Mouse (Mus musculus): Measurements from ENCODE around the gene Traf5.

GRCm38 (mm10) chr1:192103176-192103575, 10.8 kb upstream of the Traf5 start:
- TF ChIP-seq POLR2A (IDR thresholded peaks at IDR 0.05; ENCODE audit: low read depth, low read length) (no peak), CTCF (IDR thresholded peaks at IDR 0.05; ENCODE audit: extremely low read depth, insufficient read depth, insufficient read length, insufficient replicate concordance) (no peak)

All from spleen, adult 2 months (tissue).